Mouse (Mus musculus): ENCODE data around the gene Hydin. TPM values are rescaled to one million over a fixed set of nuclear protein-coding genes. Genes with fewer than 3 reads are reported as not detected.
"Not testable (repeated sequence)": the region's sequence is repeated elsewhere in the genome, so short reads cannot be mapped to it uniquely, and the experiment has no call there.

Gene Hydin
- total RNA-seq, 2 experiments from 2014 or later = 0.05 TPM; not detected in 1

DNA sequence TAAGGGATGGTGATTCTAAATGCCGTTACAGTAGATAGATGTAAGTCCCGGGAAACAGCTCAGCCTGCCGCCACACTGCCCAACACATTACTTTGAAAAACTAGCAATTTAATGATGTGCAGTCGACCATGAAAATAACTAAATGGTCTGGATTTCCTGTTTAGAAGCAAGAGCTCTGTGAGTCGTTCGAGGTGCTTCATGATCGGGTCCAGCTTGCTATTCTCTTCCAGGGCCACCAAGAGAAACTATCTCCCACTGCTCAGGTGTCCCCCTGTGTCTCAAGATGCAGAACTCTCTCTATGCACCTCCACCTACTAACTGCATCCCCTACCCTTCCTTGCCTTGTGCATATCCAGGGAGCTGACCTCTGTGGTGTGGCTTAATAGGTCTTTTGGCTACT, 66.6 kb downstream of the Hydin start:
- DNase-seq (ENCODE audit: low spot score) = no peak

DNA sequence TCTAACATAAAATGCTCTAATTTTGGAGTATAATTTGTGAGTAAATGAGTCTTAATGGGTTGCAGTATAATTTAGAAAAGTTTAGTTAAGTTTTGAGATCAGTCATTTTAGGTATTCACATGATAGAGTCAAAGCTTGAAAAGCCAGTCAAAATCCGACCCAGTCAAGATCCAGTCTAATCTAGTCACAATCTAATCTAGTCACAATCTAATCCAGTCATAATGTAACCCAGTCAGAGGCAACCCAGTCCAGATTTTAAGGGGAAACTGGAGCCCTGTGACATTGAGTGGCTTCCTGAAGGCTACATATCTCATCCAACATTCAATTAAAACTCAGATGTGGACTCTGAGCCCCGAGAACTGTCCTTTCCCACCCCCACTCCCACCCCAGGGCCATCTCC, 72.7 kb downstream of the Hydin start:
- DNase-seq (ENCODE audit: low spot score) = no peak

DNA sequence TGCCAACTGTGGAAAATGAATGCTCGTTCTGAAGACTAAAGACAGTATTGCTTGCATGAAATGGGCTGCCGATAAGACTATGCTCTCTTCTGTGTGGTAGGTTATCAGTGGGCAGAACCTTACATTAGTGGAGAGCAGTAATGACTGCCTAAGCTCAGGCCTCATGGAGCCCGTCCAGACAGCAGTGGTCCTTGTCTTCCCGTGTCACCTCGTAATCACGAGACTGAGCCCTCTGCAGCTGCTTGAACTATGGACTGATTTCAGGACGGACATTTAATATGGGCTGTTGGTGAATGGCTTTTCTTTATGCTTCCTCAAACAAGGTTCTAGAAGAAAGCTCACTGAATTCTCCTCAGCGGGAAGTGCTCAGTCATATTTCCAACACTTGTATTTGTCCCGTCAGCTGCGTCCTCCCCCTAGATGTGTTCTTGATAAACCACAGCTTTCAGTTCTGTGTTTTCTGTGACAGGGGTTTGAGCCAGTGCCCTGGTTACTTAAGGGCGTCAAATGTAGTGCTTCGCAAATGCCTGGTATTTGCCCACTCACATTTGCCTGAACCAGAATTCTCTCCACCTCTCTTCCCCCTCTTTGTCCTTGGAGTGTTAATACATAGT, 73.4 kb downstream of the Hydin start:
- DNase-seq (ENCODE audit: low spot score) = no peak

DNA sequence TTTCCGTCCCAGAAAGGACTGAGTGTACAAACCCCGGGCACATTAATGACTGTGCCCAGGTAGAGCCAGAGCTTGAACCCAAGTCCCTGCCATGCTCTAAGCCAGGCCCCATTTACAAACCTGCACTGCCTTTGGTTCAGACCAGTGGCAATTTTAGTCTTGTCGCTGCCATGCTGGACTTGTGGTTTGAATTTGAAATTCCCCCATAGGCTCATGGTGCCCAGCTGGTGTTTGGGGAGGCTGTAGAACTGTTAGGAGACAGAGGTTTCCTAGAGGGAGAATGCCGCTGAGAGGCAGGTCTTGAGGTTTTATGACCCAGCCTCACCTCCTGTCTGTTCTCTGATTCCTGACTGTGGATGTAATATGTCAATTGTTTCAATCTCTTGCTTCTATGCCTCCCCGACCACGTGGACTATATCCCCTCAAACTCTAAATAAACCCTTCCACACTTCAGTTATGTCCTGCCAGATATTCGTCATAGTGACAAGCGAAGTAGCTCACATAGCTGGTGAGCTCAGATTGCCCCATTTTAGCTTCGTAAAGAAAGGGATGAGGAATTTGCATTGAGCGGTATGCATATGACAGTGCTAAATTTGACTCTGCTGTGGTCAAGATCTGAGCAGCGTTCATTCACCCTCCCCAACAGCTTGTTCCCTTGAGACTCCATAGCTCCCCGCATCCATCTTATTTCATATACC, 79.1 kb downstream of the Hydin start:
- DNase-seq (ENCODE audit: low spot score) = no peak

DNA sequence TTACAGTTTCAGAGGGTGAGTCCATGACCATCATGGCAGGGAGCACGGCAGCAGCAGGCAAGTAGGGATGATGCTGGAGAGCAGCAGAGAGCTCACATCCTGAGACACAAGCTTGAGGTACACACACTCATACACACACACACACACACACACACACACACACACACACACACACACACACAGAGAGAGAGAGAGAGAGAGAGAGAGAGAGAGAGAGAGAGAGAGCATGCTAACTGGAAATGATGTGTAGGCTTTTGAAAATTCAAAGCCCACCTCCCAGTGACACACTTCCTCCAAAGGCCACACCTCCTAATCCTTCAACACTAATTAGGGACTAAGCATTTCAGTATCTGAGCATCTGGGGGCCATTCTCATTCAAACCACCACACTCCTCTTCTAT, 80.1 kb downstream of the Hydin start:
- DNase-seq (ENCODE audit: low spot score) = no peak

DNA sequence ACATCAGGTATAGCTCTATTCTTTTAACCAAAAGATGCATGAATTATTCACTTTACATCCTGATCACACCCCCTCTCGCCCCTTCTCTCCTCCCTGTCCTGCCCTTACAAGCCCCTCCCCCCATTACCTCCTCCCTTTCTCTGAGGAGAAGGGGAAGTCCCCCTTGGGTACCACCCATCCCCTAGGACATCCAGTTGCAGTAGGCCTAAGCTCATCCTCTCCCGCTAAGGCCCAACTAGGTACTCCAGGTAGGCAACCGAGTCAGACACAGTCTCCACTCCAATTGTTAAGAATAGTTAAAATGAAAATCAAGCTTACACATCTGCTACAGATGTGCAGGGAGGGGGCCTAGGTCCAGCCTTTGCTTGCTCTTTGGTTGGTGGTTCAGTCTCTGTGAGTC, 83.9 kb downstream of the Hydin start:
- DNase-seq (ENCODE audit: low spot score) = no peak

DNA sequence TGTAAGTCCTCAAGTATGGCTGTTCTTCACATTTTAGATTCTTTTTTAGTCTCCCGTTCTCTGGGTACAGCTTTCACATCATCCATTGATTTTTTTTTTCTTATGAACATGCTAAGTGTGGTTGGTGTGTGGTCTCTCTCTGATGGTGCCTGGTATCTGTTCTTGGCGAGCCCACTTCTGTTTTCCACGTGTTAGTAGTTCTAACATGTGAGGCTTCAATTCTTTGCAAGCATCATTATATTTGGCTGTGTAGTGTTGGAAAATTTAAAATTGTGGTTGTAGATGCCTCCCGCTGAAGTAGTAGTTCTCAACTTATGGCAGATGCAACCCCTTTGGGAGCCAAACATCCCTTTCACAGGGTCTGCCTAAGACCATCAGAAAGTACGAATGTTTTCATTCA, 85.1 kb downstream of the Hydin start:
- no peak for DNase-seq (ENCODE audit: low spot score)

DNA sequence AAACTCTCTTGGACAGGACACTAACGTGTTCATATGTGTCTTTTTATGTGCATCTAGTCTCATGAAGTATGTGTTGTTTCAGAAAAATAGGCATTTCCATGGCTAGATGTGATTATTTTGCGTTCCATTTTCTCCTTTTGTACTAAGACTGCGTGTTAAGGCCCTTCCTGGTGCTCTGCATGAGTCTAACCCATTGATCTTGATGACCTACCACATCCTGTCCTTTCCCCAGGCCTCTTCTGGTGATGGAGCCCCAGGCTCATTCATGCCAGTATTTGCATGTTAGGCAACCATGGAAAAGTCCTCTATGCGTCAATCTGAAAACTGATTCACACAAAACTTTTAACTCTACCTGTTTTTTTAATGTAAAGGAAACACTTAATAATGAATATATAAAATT, 96.2 kb downstream of the Hydin start:
- no peak for DNase-seq (ENCODE audit: low spot score)

DNA sequence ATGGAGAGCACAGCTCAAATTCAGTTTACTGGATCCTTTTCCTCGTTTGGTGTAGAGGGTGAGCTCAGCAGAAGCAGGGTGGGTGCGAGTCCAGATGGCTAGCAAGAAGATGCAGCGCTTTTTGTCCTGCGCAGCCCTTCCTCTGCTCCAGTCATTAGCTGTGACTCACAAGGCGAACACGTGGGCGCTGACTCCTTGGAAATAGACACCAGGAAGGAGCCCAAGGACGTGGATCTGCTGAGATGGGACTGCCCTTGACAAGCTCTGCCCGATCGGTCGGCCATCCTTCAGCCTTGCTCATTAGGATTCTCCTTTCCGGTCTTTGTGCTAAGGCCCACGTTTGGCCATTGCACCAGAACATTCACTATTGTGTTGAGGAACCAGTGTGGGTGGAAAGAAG, 106.1 kb downstream of the Hydin start:
- no peak for DNase-seq (ENCODE audit: low spot score)

DNA sequence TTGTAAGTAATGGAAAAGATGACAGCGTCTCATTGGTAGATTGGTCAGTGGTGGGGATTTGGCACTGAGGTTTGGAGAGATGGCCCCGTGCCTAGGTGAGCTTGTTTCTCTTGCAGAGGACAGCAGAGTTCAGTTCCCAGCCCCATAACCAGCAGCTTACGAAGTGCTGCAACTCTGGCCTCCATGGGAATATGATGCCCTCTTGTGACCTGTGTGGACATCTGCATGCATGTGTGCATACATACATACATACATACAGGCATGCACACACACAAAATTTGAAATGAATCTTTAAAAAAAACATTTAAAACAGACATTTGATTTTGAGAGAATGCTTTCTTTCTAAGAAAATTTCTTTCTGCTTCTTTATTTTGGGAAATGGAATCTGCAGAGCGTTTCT, 106.9 kb downstream of the Hydin start:
- DNase-seq (ENCODE audit: low spot score) = no peak

DNA sequence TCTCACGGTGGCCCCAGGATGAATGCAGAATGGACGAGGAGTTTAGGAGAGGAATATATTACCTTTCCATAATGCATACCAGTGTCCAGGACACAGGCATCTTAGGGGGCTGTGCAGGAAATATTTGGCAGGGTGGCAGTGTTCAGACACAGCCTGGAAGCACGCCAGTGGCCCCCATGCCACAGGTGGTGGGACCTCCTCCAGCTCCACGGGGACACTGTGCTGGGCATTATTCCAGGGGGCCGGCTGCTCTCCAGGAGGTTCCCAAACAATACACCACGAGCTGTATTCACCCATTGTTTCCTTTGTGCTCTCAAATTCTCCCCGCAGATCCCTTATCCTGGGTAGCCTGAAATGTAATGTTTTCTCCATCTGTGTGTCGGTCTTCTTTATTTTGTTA, 116.0 kb downstream of the Hydin start:
- DNase-seq (ENCODE audit: low spot score) = no peak

DNA sequence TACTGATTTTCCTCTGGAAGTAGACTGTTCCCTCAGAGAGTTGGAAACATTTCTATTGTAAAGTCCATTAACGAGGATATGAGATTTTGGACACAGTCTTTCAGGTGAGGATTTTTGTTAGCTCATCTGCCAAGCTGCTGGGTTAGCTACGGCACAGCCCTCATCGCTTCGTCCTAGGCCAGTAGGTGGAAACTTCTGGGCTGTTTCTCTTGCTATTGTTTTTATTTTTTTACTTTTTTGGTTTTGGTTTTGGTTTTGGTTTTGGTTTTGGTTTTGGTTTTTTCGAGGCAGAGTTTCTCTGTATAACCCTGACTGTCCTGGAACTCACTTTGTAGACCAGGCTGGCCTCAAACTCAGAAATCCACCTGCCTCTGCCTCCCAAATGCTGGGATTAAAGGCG, 117.9 kb downstream of the Hydin start:
- not testable (repeated sequence) for DNase-seq (ENCODE audit: low spot score)

DNA sequence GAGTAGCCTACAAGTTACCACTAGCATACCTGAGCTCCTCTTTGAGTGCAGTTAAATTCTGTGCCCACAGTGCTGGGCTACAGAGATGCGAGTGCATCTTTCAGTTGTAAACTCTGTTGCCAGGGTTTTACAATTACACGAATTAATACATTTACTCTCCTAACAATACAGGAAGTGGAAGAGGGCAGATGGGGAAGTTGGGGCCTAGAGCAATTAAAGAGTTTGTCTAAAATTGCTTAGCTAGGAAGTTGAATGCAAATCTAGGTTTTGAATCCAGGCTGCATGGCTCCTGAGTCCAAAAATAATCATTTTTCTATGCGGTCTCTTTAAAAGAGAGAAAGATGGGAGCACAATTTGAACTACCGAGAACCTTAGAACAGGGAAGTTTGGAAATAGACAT, 128.9 kb downstream of the Hydin start:
- no peak for DNase-seq (ENCODE audit: low spot score)

DNA sequence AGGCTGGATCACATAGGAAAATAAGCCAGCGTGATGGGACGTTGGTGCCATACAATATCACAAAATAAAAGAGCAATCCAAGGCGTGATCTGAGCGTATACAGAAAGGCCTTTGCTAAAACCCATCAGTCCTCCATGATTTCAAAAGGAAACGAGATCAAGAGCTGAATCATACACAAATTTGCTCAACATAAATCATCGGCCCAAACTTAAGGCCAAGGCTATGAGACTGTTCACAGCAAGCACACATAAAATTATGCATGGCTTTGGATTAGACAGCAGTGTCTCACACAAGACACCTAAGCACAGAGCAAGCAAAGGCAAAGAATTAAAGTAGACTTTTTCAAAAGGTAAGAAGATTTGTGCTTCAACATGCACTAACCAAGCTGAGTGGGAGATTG, 133.8 kb downstream of the Hydin start:
- no peak for DNase-seq (ENCODE audit: low spot score)

DNA sequence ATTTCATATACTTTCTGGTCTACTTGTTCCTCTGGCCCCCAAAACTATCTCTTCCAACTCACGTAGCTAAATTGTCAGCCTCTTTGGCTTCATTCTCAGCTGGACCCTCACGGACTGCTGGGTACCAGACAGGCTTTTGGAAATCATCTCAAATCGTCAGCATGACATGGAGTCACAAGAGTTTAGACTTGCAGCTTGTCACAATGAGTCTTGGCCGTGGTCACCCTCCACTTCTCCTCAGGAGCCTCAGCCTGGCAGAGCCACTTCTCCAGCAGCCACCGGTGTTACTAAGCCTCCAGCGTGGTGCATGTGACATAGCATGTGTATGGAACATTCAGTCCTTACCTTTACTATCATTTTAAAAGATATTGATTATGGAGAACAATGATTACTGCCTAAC, 135.5 kb downstream of the Hydin start:
- DNase-seq (ENCODE audit: low spot score) = no peak

DNA sequence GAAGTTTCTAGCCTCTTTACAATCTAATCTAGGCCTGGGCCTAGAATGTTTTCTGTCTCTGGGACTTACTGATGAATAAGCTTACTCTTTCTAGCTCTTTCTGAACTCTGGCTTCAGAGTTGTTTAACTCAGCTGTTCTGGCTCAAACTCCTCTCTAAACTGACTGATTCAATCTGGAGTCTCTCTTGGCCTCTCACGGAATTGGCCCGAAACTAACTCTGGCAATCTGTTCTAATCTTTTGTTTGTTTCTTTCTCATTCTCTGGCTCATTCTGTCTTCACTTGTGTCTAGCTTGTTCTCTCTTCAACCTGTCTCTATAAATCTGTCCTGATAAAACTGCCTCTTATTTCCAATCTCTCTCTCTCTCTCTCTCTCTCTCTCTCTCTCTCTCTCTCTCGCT, 137.7 kb downstream of the Hydin start:
- DNase-seq (ENCODE audit: low spot score) = no peak

DNA sequence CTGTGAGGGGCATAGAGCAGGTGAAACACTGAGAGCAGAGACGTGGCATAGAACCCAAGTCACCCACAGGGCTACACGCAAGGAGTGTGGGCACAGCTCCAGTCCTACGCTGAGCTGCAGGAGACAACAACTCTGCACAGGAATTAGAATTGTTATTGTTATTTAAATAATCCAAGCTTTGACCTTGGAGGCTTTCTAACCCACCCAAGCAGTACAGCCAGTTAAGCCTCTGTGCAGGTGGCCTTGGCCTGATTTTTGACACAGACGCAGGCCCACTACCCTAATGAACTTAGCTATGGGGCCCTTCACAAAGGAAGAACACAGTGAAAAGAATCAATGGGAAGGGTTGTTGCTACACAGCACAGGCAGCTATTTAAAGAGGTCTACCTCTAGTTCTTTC, 148.3 kb downstream of the Hydin start:
- no peak for DNase-seq (ENCODE audit: low spot score)

DNA sequence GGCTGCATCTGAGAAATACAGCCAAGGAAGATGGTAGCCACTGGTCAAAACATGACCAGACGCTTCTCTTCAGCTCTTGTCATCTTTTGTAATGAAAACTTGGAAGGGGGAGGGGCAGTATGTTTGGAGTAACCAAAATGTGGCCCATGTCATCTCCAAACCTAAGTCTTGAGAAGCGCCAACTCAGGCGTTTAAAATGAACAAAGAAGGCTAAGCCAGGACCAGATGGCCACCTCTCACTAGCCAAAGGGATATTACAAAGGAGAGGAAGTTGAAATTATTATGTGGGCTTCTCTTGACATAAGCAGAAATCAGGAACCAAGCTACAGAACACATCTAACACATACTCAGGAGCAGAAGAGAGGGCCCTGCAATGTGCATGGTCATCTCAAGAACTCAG, 150.2 kb downstream of the Hydin start:
- no peak for DNase-seq (ENCODE audit: low spot score)

DNA sequence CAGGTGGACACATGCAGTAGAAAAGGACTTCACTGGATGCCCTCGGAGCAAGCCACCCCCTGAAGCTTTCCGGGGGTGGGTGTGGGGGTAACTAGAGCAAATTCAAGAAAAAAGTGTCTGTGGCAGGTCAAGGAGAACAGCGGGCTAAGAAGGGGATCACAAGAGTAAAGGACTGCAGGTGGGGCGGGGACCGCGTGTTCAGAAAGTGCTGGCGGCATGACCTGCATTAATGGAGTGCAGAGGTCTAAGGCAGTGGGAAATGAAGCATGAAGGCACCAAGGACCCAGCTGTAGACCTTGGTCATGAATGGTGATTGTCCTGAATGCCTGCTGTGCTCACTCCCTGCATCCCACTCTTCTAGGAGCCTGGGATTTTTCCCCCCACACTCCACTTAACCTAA, 151.0 kb downstream of the Hydin start:
- DNase-seq (ENCODE audit: low spot score) = no peak

DNA sequence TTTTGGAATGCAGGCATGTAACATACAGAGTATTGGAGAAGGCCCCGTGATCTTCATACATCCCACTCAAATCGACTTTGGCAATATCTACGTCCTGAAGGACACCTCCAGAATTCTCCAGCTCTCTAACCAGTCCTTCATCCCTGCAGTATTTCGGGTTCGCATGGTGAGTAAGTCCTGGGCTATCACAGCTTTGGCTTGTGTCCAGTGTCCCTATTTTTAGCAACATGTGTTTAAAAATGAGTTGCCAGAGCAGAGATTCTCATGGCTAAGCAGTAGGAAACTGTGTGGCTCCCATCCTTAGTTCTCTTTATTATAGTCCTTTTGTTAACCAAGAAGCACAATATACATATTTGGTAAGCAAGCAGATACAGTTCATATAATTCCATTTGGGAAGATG, 152.9 kb downstream of the Hydin start:
- no peak for DNase-seq (ENCODE audit: low spot score)

DNA sequence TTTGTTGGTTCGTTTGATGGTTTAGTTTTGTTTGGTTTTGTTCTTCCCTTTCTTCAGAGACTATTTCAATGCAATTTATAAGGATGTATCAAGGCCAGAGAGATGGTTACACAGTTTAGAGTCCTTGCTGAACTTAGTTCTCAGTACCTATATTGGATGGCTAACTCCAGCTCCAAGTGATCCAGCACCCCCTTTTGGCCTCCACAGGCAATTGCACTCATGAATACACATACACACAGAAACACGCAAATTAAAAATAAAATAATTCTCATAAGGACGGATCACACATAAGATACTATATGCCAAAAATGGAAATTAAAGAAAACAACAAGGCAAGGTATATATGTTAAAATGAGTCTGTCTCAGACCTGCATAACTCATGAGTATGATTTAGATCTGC, 153.4 kb downstream of the Hydin start:
- DNase-seq (ENCODE audit: low spot score) = no peak

DNA sequence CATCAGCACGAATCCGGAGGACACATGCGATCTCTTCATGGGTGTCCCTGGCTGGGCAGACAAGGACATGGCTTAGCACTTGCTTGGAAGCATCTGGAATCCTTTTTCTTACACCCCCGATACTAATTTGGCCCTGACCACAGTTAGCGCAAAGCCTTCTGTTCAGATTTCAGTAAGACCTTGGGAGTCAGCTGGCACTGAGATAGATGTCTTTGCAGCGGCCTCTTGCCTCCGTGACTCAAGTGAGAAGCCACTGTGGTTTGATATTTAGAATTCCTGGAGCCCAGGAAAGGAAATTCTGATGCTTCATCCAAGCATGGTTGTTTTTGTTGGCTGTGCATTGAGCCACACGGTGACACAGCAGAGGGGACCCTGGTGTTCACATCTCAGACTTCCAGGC, 157.4 kb downstream of the Hydin start:
- no peak for DNase-seq (ENCODE audit: low spot score)

DNA sequence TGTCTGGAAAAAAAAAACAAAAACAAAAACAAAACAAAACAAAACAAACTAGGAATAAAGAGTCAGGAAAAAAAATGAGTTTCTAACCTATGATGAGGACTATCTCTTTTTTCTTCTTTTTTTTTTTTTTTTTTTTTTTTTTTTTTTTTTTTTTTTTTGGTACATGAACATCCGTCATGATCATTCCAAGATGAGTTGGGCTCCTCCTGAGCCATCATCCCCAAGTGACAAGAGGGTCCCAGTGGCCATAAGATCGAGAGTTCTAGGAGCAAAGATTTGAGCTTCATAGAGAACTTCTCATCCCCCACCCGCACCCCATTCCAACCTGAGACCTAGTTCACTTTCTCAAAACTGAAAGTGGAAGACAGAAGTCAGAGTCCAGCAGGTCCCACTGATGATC, 164.6 kb downstream of the Hydin start:
- no peak for DNase-seq (ENCODE audit: low spot score)

DNA sequence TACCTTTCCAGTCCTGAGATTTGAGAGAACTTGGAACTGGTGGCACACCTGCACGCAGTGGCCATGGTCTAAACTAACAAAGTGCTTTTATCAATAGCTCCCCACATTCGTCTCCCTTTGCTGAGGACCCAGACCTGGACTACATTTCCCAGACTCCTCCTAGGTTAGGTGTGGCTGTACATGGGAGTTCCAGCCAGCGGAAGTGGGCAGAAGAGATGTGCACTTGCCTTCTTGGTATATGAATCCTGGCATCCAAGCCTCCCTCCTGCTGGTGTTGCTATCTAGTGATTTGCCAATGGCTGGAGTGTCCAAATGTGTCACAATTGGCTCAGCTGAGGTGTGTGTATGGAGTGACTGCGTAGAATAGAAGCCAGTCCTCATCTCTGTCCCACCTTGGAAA, 173.8 kb downstream of the Hydin start:
- DNase-seq (ENCODE audit: low spot score) = no peak

Measured in gastrocnemius, adult 18-20 months (tissue).